Mouse (Mus musculus) heart, adult 2 months (tissue): ENCODE data around the gene Kcnj14.

Source experiments
- CTCF ChIP-seq: fragments of 200-600 bp; IDR thresholded peaks from 2 replicates; pipeline ENCODE4 v1.8.1; 2022; ENCODE audit warnings: antibody characterized with exemption, mild to moderate bottlenecking, moderate library complexity
- EP300 ChIP-seq: fragments of 200-500 bp; IDR thresholded peaks from 2 replicates; pipeline ENCODE4 v1.6.1; 2011; ENCODE audit warnings: low read depth, low read length, control low read depth; ENCODE audit not compliant: insufficient read depth
- POLR2A ChIP-seq: fragments of 200-500 bp; IDR thresholded peaks from 2 replicates; pipeline ENCODE4 v1.6.1; 2011; ENCODE audit warnings: mild to moderate bottlenecking, low read depth, low read length, control low read depth; ENCODE audit not compliant: insufficient read depth

DNA sequence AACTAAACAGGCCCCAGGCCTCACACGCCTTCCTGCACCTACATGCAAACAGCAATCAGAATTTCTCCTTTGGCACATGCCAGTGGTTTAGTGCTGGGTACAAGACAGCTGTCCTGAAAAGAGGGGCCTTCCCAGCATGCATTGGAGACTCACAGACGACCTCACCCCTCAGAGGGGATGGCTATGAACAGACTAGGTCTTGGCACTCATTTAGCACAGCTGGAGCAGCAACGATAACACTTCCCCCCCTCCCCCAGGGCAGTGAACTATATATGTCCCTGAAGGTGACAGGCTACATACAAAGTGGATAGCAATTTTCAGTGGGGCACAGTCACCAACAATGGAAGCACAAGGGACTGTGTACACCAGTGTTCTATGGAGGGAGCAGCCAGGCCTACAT is 39.9 kb upstream of the Kcnj14 start:
- TF ChIP-seq CTCF (no peak), POLR2A (no peak), EP300 (no peak)
